Mouse (Mus musculus): ENCODE results near the gene Srgap3.

Gene Srgap3

GRCm38 (mm10) chr6:112691523-112691922 lies 255.5 kb downstream of the Srgap3 start:
- no peak for TF ChIP-seq GATA4 (IDR thresholded peaks at IDR 0.05; ENCODE audit: insufficient replicate concordance, low read length)

- TF ChIP-seq GATA4 (IDR thresholded peaks at IDR 0.05; ENCODE audit: insufficient replicate concordance, low read length), result no peak
Measured at GRCm38 (mm10) chr6:112688033-112688432, 259.0 kb downstream of the Srgap3 start.

GRCm38 (mm10) chr6:112686485-112686884 lies 260.6 kb downstream of the Srgap3 start:
- no peak for TF ChIP-seq GATA4 (IDR thresholded peaks at IDR 0.05; ENCODE audit: insufficient replicate concordance, low read length)

- TF ChIP-seq GATA4 (IDR thresholded peaks at IDR 0.05; ENCODE audit: insufficient replicate concordance, low read length), result no peak
Measured at GRCm38 (mm10) chr6:112684065-112684464, 263.0 kb downstream of the Srgap3 start.
